Mouse (Mus musculus) large intestine, adult 2 months (tissue): ENCODE data around the gene Bmyc. TPM values are rescaled to one million over a fixed set of nuclear protein-coding genes. Genes with fewer than 3 reads are reported as not detected.
"Not testable (repeated sequence)": the region's sequence is repeated elsewhere in the genome, so short reads cannot be mapped to it uniquely, and the experiment has no call there.

ENCODE experiments used
- DNase-seq: peaks from one replicate; pipeline ENCODE4 v3.0.0-alpha.2; 2012; ENCODE audit warnings: low read depth, low spot score
- WGBS: fragments of 180-500 bp; shearing (Covaris S2); methylation state at CpG from one replicate; pipeline ENCODE4 v1.1.7; 2018; 5-methylcytosine and 5-hydroxymethylcytosine counted together
- polyA plus RNA-seq: library from polyadenylated mRNA; depleted of rRNA; stranded (reverse); fragments of >200 nt; gene quantifications from 2 replicates; pipeline ENCODE4 v1.2.3, GENCODE M21; 2012; rRNA removed

Gene Bmyc
- 15.6 and 16.1 TPM in 2 replicates for polyA plus RNA-seq

DNA sequence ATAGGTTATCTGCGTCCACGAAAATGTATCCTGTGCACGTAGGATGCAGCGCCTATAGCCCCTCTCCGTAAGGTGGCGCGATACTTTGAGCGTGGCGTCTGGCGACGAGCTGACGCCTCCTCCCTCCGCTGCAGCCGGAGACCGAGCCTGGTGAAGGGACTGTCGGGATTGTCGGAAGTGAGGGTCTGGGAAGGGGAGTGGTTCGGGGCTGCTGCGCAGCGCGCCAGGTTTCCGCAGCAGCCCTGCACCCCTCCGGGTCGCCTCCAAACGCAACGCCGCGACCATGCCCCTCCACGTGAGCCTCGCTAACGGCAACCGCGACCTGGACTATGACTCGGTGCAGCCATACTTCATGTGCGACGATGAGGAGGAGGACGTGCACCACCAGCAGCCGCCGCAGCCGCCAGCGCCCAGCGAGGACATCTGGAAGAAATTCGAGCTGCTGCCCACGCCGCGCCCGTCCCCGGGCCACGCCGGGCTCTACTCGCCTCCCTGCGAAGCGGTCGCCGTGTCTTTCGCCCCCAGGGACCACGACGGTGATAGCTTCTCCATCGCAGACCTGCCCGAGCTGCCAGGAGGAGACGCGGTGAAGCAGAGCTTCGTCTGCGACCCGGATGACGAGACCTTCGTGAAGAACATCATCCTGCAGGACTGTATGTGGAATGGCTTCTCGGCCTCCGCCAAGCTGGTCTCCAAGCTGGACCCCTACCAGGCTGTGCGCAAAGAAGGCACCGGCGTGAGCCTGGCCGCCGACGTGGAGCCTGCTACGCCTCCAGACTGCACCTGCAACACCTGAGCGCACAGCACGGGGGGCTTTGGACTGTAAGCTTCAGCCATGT is at the start of gene Bmyc:
TSS of gene Bmyc (plus strand) at position 97 of the 839 bp plus-strand sequence.
- peak; percentile 36 for DNase-seq
- under 1% methylated on average over 78 of the region's 78 CpGs for WGBS

DNA sequence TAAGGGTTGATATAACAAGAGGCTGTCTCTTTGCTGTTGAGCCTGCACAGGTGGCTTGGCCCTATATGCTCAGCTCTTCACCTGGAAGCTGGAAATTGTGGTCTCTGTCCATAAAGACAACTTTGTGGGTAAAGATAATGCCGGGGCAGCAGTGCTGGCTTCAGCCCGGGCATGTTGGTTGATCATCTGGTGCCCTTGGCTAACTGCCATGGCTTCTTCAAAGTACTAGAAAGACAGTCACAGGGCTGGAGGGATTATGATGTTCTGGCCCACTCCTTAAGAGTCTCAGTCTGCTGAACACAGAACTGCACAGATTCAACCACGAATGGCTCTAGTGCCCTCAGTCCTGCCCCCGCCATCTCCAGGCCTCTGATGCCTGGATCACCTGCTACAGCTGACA is 49.3 kb upstream of the Bmyc start:
- no peak for DNase-seq

DNA sequence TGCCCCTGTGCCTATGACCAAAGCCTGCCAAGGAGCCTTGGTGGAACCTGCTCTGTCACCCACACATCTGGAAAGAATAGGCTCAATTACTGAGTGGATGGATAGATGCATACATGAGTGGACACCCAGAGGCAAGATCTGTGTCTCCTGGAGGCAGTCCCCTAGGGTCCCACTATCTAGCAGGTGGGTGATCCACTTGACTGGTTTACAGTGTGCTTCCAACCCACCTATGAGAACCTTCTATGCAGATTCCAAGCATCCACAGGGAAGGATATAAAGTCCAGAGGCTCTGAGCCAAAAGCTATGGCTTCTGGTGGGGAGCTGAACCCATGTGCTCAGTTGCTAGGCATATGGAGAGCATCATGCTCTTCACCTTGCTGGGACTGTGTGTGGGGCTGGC is 48.9 kb upstream of the Bmyc start, which contains the start of gene Lcn5:
TSS of gene Lcn5 (plus strand) at position 301 of the 400 bp plus-strand sequence.
- no peak for DNase-seq

More for the DNA sequence above, 49.3 kb upstream of the Bmyc start:
- WGBS, result 56% methylated on average over 4 of the region's 4 CpGs

DNA sequence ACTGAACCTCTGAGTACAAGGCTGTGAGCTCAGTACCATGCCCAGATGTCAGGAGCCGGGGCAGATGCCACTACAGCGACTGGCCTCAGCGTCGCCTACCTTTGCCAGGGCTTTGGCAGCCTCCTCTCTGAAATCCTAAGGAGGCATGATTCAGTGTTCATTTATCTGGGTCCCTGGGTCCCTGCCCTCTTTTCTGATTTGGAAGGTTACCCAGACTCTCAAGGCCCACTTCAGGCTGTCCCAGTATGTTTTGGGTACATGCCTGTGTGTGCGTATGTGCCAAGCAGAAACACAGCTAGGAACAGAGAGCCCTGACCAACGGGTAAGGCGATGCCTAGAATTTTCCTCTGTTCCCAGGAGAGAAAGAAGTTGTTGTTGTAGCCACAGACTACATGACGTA is 46.3 kb upstream of the Bmyc start:
- DNase-seq, result no peak
- 88% methylated on average over 8 of the region's 8 CpGs for WGBS

DNA sequence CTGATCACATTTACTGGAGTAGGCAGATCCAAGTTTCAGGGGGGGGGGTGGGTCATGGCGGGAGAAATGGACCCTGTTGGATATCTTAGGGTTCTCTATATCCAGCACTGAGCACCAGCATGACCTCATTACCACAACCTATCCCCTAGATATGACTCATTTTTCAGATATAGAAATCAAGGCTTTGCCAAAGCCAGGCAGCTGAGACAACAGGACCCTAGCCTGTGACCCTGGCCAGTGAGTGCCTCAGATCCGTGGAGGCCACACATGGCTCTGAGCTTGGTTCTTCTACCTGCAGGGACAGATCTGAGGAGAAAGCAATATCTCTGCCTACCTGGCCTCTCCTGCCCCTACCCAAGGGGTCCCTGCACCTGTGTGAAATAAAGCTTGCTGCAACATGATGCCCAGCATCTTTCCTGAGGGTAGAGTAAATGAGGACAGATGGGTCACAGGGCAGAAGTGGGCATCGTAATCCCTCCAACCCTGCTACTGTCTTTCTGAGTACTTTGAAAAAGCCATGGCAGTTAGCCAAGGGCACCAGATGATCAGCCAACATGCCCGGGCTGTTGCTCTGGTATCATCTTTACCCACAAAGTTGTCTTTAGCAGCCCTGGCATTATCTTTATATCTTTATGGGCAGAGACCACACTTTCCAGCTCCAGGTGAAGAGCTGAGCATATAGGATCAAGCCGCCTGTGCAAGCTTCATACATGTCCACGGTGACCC is 45.1 kb upstream of the Bmyc start:
- 69% methylated on average over 6 of the region's 6 CpGs for WGBS
- no peak for DNase-seq

DNA sequence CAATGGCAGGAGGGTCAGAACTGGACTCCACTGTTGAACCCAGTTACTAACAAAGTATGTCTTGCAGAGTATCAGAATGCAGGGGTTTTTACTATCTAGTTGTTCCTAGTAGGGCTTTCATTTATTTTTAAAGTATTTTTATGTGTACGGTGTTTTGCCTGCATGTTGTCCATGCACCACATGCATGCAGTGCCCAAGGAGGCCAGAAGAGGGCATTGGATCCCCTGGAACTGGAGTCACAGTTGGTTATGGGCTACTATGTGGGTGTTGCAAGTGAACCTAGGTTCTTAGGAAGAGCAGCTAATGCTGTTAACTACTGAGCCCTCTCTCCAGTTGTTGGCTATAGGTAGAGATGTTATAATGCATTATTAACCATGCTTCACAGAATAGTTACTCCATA is 43.0 kb upstream of the Bmyc start:
- 60% methylated on average over 1 of the region's 1 CpGs for WGBS
- no peak for DNase-seq

DNA sequence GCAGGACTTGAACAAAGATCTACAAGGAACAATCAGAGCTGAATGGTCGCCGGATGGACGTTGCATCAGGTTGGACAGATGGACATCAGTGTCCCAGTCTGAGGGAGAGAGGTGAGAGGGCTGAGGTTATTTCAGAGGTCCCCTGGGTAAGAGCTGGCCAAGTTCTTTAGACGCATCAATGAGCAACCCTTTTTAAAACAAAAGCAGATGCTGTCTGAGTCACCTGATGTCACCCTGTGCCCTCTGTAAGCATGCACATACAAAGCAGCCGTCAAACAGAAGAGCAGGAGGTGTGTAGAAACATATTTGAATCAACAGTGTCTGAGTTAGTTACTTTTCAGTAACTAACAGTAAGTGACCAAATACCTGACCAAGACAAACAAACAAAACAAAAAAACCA is 42.4 kb upstream of the Bmyc start:
- 82% methylated on average over 5 of the region's 5 CpGs for WGBS
- DNase-seq, result no peak

DNA sequence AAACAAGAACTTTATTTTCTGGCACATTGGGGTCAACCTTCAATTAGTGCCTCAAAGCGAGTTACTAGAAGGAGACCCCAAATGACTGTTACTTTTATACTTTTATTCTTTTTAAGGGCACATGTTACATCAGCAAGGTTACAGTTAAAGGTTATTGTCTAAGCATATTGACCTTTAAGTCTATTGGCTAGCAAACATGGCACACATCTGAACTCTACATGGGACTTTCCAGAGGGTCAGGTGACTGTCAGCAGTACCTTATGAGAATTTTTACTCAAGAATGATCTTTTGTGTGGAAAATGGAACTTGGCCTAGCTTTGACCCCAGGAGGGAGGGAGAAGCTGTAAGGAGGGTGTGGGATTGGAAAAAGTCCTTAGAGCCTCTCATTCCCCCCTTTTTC is 40.0 kb upstream of the Bmyc start:
- 64% methylated on average over 1 of the region's 1 CpGs for WGBS
- no peak for DNase-seq

DNA sequence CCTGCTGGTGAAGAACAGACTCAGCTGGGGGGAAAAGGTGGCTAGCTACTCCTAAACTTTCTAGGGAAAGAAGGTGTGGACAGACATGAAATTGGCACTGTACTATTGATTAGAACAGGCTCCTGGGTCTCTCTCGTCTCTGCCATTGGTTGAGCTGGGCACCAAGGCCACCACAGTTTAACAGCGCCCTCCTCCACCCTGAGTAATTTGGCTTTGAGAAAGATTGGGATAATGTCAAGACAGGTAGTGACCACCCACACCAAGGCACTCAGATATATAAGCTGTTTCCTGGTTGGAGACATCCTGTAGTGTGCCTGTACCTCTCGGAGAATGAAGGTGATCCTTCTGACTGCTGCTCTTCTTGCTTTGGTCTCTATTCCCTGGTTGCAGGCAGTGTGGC is 30.1 kb upstream of the Bmyc start, which contains the start of gene Lcn6:
TSS of gene Lcn6 (plus strand) at position 301 of the 400 bp plus-strand sequence.
- no peak for DNase-seq
- WGBS, result 86% methylated on average over 3 of the region's 3 CpGs

DNA sequence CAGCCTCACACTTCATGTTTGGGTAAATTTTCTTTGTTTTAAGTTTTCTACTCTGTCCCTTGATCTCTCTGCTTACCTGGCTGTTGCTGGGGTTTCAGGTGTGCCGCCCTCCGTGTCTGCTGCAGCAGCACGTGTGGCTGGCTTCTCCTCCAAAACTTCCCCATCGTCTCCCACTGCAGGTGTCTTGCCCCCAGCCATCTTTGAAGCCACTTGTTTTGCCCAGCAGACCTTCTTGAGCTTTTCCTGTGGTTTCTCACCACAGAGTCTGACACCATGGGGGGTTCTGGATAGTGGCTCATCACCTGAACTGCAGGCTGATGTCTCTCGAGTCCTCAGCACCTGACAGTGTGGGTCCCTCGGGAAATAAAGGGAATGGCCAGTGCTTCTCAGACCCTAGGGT is 27.0 kb upstream of the Bmyc start:
- WGBS, result 76% methylated on average over 6 of the region's 6 CpGs
- no peak for DNase-seq

DNA sequence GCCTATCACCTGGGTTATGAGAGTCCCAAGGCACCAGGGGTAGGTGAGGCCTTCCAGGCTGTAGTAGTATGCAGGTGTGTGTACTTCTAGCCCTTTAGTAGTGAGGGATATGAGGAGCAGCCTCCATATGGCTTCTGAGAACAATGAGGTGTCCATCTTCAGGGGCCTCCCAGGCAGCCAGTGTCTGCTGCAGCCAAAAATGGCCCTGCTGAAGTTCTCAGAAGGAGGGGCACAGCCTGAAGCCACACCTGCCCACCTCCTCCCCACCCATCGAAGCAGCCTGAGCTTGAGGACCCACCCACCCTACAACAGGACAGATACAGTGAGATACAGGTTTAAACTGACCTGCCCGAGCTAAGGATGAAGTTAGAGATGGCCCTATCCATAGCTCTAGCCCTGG is 24.1 kb upstream of the Bmyc start, which contains the start of gene Lcn10:
TSS of gene Lcn10 (plus strand) at position 301 of the 400 bp plus-strand sequence.
- DNase-seq, result no peak
- 39% methylated on average over 2 of the region's 2 CpGs for WGBS

DNA sequence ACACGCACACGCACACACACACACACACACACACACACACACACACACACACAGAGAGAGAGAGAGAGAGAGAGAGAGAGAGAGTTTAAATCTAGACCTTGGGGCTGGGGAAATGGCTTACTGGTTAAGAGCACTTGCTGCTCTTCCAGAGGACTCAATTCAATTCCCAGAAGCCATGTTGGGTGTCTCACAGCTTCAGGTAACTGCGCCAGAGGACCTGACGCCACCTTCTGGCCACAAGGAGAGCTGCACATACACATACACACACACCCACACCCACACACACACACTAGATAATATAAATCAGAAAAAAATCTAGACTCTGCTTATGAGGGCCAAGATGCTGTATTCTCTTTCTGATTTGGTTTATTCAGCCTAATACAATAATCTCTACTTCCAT is 19.6 kb upstream of the Bmyc start:
- WGBS, result 69% methylated on average over 4 of the region's 4 CpGs
- DNase-seq, result no peak

DNA sequence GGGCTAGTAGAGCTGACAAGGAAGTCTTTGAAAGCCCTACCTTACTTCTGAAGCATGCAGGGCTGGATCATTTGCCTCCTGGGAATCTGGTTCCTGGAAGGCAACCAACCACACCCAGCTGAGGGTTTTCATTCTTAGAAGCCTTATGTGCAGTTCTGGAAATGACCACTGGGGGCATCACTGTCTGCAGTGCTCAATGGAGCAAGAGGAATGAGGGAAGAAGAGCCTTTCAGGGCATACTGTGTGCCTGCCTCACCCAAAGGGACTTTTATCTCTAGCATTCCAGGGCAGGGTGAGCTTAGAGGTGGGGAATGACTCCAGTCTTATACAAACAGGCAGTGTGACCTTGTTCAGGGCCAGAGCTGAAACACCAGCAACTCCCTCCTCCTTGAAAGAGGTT is 11.9 kb upstream of the Bmyc start:
- peak; percentile 48 for DNase-seq

DNA sequence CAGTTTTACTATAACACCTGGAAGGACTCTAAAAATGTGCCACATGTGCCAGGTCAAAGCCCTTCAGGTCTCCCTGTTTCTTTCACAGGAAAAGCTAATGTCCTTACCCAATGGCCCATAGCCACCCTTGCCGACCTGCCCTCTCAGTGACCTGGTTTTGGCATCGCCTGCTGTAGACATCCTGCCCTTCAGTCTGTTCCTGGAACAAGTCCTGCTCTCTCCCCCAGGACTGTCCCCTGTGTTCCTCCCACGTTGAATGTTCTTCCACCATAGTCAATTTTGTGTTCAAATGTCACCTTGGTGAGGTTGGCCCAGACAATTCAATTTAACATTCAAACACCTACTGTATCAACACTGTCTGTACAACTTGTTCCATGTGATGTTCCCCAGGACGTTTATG is 9.6 kb upstream of the Bmyc start:
- no peak for DNase-seq
- WGBS, result 48% methylated on average over 4 of the region's 4 CpGs

DNA sequence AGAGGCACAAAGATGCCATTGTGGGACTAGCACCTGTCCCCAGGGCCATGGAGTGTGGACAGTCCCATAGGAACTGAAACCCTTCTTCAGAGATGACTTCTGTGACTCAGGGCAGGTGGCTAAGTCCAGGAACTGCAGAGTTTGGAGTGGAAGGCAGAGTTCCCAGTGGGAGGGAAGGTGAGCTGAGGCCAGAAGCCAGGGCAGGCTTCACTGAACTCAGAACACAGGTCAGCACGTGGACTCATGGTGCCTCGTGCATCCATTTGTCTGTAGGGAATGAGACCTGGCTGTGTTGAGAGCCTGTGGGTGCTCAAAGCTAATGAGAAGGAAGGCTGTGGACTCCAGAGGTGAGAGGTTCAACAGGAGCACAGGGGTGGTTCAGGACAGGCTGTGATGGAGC is 7.8 kb upstream of the Bmyc start:
- 95% methylated on average over 2 of the region's 2 CpGs for WGBS
- no peak for DNase-seq

DNA sequence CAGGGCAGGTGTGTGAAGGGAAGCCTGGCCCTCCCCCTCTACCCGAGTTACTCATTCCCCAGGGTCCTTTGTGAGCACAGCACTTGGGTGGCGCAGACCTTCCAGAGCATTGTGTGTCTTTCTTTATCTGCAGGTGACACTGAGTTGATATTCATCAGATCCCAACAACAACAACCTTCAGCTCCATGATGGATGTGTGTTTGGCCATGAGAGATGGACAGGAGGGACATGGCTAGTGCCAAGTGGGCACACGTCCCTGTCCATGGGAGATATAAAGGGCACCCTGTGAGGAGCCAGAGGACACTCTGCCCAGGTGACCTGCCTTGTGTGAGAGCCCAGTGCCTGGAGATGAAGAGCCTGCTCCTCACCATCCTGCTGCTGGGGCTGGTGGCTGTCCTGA is 6.8 kb upstream of the Bmyc start, which contains the start of gene Obp2a:
TSS of gene Obp2a (plus strand) at position 301 of the 400 bp plus-strand sequence.
- 72% methylated on average over 3 of the region's 3 CpGs for WGBS
- DNase-seq, result not testable (repeated sequence)

DNA sequence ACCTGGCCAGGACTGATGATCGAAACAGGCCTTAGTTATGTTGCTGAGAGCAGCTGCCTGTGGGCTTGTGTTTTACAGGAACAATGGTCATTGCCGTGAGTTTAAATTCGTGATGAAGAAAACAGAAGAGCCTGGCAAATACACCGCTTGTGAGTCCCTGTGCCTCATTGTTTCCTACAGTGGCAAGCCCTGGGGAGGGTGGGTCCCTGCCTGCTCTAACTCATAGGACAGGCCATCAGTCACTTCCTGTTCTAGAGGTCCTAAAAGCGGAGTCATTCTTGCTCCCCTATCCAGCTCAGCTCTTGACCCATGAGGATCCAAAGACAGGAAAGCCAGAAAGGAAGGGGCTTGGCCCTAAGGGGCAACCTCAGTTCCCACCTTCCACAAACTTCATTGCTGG is 5.5 kb upstream of the Bmyc start:
- DNase-seq, result no peak
- 82% methylated on average over 5 of the region's 5 CpGs for WGBS

DNA sequence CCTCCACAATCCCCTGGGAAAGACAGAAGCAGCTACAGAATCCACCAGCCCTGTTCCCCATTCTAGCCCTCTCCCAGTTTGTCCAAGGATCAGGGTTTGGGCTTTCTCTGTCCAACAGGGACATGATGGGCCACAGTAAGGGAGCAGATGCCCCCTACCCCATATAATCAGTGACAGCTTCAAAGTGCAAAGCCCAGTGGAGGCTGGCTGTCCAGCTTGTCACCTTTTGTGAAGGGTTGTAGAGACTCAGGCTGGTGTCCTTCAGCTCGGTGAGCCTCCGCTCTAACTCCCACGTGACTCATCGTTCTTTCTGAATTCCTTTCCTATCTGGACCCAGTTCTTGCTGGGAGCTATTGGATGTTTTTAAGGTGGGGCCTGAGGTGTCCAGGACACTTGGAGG is 2.8 kb upstream of the Bmyc start:
- 64% methylated on average over 4 of the region's 4 CpGs for WGBS
- DNase-seq, result no peak

DNA sequence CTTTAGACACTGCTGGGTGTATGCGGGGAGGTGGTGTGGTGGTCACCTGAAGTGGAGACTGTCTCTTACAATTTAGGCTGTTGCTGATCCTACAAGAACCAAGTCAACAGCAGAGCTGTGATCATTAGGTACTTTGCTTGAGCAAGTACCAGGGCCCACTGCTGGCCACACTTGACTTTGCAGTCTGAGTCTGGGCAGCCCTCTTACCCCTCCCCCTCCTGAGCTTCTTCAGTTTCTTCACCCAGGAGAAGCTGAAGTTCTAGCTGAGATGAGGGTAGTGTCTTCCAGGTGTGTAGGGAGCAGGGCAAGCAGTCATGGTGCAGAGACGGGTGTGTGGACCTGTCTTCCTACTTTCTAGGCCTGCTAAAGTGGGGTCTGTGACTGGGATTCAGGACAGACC is 1.6 kb downstream of the Bmyc start:
- no peak for DNase-seq
- 75% methylated on average over 2 of the region's 2 CpGs for WGBS

DNA sequence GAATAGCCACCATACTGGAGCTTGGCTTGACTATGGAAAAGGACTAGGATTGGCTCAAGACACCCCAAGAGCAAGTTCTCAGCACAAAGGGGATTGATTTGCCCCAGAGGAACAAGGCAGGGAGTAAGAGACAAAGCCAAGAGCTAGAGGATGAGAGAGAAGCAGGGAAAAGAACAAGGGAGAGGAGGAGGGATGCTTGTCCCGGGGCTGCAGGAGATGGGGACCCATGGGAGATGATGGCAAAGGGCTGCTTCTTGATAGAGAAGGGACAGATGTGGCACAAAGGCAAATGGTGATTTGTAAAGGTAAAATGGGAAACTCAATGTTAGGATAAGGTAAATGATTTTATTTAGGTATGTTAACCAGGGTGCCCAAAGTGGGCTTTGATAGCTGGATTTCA is 2.5 kb downstream of the Bmyc start:
- not testable (repeated sequence) for DNase-seq
- WGBS, result 100% methylated on average over 1 of the region's 1 CpGs

DNA sequence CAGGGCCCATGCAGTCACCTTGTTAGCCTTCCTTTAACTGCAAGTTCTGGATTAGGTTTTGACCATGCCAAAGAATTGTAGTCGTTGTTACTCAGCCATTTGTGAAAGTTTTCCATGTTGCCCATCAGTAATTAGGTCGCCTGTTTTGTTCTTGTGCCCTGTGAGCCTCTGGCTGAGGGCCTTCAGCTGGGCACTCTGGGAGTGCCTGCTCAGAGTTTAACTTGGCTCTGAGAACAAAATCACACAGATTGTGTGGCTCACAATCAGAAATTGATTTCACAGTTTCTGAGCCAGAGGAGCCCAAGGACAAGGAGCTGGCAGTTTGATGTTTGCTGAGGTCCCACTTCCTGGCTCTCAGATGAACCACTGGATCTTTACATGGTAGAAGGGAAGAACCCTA is 3.3 kb downstream of the Bmyc start:
- WGBS, result 61% methylated on average over 2 of the region's 2 CpGs
- DNase-seq, result not testable (repeated sequence)
